Mouse (Mus musculus): ENCODE measurements around the gene Clta. TPM values are rescaled to one million over a fixed set of nuclear protein-coding genes. Genes with fewer than 3 reads are reported as not detected.

Gene Clta
- 64.6 and 109 TPM in 2 replicates for polyA plus RNA-seq (2012; rRNA removed)

GRCm38 (mm10) chr4:44004126-44004525 is at the start of gene Clta:
Clta (plus strand) TSS chr4:44004452.

GRCm38 (mm10) chr4:43957292-43957845 is 46.9 kb upstream of the Clta start, which contains the start of gene Glipr2:
Glipr2 (plus strand) TSS chr4:43957401.

GRCm38 (mm10) chr4:43983181-43983580 is 21.1 kb upstream of the Clta start, which contains the start of gene Ccin:
Ccin (plus strand) TSS chr4:43983483.

Other genes with a start within 250 kb of the Clta start
- not detected in 2 replicates for gene Olfr159, start 233.4 kb upstream of the Clta start, polyA plus RNA-seq (2012; rRNA removed)
- gene Olfr156, start 180.6 kb upstream of the Clta start, polyA plus RNA-seq (2012; rRNA removed): not detected in 2 replicates
- not detected in 2 replicates for gene Olfr157, start 164.3 kb upstream of the Clta start, polyA plus RNA-seq (2012; rRNA removed)
- not detected in 2 replicates for gene Olfr155, start 152.9 kb upstream of the Clta start, polyA plus RNA-seq (2012; rRNA removed)
- 2.2 and 4.0 TPM in 2 replicates for gene Reck, start 128.9 kb upstream of the Clta start, polyA plus RNA-seq (2012; rRNA removed)
- gene Glipr2, start 47.1 kb upstream of the Clta start, polyA plus RNA-seq (2012; rRNA removed): 4.8 and 7.3 TPM in 2 replicates
- gene Ccin, start 21.0 kb upstream of the Clta start, polyA plus RNA-seq (2012; rRNA removed): not detected in 2 replicates
- gene Gne, start 79.7 kb downstream of the Clta start, polyA plus RNA-seq (2012; rRNA removed): 12.3 and 16.6 TPM in 2 replicates
- gene Rnf38, start 229.3 kb downstream of the Clta start, polyA plus RNA-seq (2012; rRNA removed): 23.6 and 34.1 TPM in 2 replicates